Mouse (Mus musculus) ES-E14 (cell line): ENCODE measurements at regions not wholly inside any gene's neighbourhood (a gene's known extent, or its start where the extent isn't known, plus 50 kb on each side); places are given as distances from the start of the nearest gene placed in this dataset.

Experiments used
- HCFC1 ChIP-seq: IDR thresholded peaks from 2 replicates; pipeline ENCODE4 v1.6.1; 2012; ENCODE audit warnings: low read length, inconsistent platforms, borderline replicate concordance; ENCODE audit not compliant: insufficient read depth
- ZC3H11A ChIP-seq: IDR thresholded peaks from 2 replicates; pipeline ENCODE4 v1.6.1; 2012; ENCODE audit warnings: low read depth, mild to moderate bottlenecking, inconsistent platforms, low read length, borderline replicate concordance

DNA sequence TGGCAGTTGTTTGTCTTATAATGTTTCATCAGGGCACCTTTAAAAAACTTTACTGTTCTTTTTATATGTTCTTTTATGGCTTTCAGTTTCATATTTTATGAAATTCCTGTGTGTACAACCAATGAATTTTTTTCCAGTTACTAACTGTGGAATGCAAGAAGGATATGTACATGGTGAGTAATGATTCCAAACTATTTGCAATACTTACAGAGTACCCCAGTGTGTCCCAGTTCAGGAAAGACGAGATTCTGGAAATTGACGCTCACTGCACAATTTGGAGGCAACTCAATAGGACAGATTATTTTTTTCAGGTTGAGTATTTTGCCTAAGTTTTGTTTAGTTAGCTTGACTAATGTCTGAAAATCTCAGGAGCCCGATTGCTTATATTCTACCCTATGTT, 1676.8 kb downstream of the Efna5 start:
- no peak for TF ChIP-seq HCFC1
- no peak for TF ChIP-seq ZC3H11A
